Mouse (Mus musculus): ENCODE measurements around the gene Large1.
"Not testable (repeated sequence)": the region's sequence is repeated elsewhere in the genome, so short reads cannot be mapped to it uniquely, and the experiment has no call there.

The Large1 gene

GRCm38 (mm10) chr8:73178434-73178833 lies 174.9 kb downstream of the Large1 start:
- in situ Hi-C loops (cut with MboI, MseI), result no loop called here

GRCm38 (mm10) chr8:73172661-73173060 lies 180.7 kb downstream of the Large1 start:
- in situ Hi-C loops (cut with MboI, MseI), result no loop called here

GRCm38 (mm10) chr8:73161994-73162393 lies 191.3 kb downstream of the Large1 start:
- in situ Hi-C loops (cut with MboI, MseI), result no loop called here

- in situ Hi-C loops (cut with MboI, MseI), result no loop called here
Measured at GRCm38 (mm10) chr8:73161564-73161963, 191.8 kb downstream of the Large1 start.

- in situ Hi-C loops (cut with MboI, MseI), result no loop called here
Measured at GRCm38 (mm10) chr8:73160945-73161344, 192.4 kb downstream of the Large1 start.

GRCm38 (mm10) chr8:73147236-73147635 lies 206.1 kb downstream of the Large1 start:
- in situ Hi-C loops (cut with MboI, MseI), result no loop called here

- in situ Hi-C loops (cut with MboI, MseI), result no loop called here
Measured at GRCm38 (mm10) chr8:73142660-73143395, 210.5 kb downstream of the Large1 start.

GRCm38 (mm10) chr8:73135397-73135796 lies 217.9 kb downstream of the Large1 start:
- in situ Hi-C loops (cut with MboI, MseI), result no loop called here

GRCm38 (mm10) chr8:73132080-73132479 lies 221.3 kb downstream of the Large1 start:
- in situ Hi-C loops (cut with MboI, MseI), result no loop called here

- in situ Hi-C loops (cut with MboI, MseI), result no loop called here
Measured at GRCm38 (mm10) chr8:73123864-73124499, 229.4 kb downstream of the Large1 start.

GRCm38 (mm10) chr8:73112332-73112895 lies 240.9 kb downstream of the Large1 start:
- in situ Hi-C loops (cut with MboI, MseI), result no loop called here

- in situ Hi-C loops (cut with MboI, MseI), result no loop called here
Measured at GRCm38 (mm10) chr8:73104089-73104488, 249.3 kb downstream of the Large1 start.

- in situ Hi-C loops (cut with MboI, MseI), result no loop called here
Measured at GRCm38 (mm10) chr8:73101069-73101468, 252.3 kb downstream of the Large1 start.

- in situ Hi-C loops (cut with MboI, MseI), result not testable (repeated sequence)
Measured at GRCm38 (mm10) chr8:73100607-73101006, 252.7 kb downstream of the Large1 start.

GRCm38 (mm10) chr8:73099542-73099941 lies 253.8 kb downstream of the Large1 start:
- in situ Hi-C loops (cut with MboI, MseI), result no loop called here

- in situ Hi-C loops (cut with MboI, MseI), result no loop called here
Measured at GRCm38 (mm10) chr8:73096952-73097351, 256.4 kb downstream of the Large1 start.

- in situ Hi-C loops (cut with MboI, MseI), result not testable (repeated sequence)
Measured at GRCm38 (mm10) chr8:73077746-73078145, 275.6 kb downstream of the Large1 start.

- in situ Hi-C loops (cut with MboI, MseI), result loop anchor here (5.0 kb wide), 1 partner anchor 91 kb away; no protein-coding TSS in a partner anchor
Measured at GRCm38 (mm10) chr8:73061410-73061809, 291.9 kb downstream of the Large1 start.

GRCm38 (mm10) chr8:73054726-73055125 lies 298.6 kb downstream of the Large1 start:
- in situ Hi-C loops (cut with MboI, MseI), result no loop called here

- in situ Hi-C loops (cut with MboI, MseI), result no loop called here
Measured at GRCm38 (mm10) chr8:73053878-73054277, 299.5 kb downstream of the Large1 start.

GRCm38 (mm10) chr8:73052414-73052813 lies 300.9 kb downstream of the Large1 start:
- in situ Hi-C loops (cut with MboI, MseI), result no loop called here

- in situ Hi-C loops (cut with MboI, MseI), result no loop called here
Measured at GRCm38 (mm10) chr8:73048136-73048535, 305.2 kb downstream of the Large1 start.

GRCm38 (mm10) chr8:73029787-73030186 lies 323.6 kb downstream of the Large1 start:
- in situ Hi-C loops (cut with MboI, MseI), result no loop called here
